Mouse (Mus musculus) limb, embryonic 11.5 days (tissue): ENCODE results near the gene Dpp10. TPM values are rescaled to one million over a fixed set of nuclear protein-coding genes. Genes with fewer than 3 reads are reported as not detected.

Experiments
- ATAC-seq: fragments of 200-750 bp; cut with Nextera tagmentation; 2 replicates; pipeline ENCODE4 v1.8.0; 2017; ENCODE audit warnings: low read depth; ENCODE audit not compliant: insufficient number of reproducible peaks, low FRiP score, low TSS enrichment
- DNase-seq: peaks from one replicate; pipeline ENCODE4 v3.0.0-alpha.2; 2015; ENCODE audit warnings: low spot score
- H3K27ac ChIP-seq: fragments of 300-500 bp; sonication (generic); replicated peaks from 2 replicates; pipeline ENCODE4 v1.5.1; 2014; ENCODE audit warnings: low read depth, mild to moderate bottlenecking, low read length
- H3K27me3 ChIP-seq: fragments of 300-500 bp; sonication (generic); 2 replicates; pipeline ENCODE4 v1.6.1; 2014; ENCODE audit warnings: mild to moderate bottlenecking, low read length, mixed read lengths; ENCODE audit not compliant: control insufficient read depth, insufficient read depth
- H3K36me3 ChIP-seq: fragments of 300-500 bp; sonication (generic); 2 replicates; pipeline ENCODE4 v1.6.1; 2014; ENCODE audit warnings: mild to moderate bottlenecking, low read length, moderate library complexity, mixed read lengths; ENCODE audit not compliant: control insufficient read depth, insufficient read depth
- H3K4me1 ChIP-seq: fragments of 300-500 bp; sonication (generic); 2 replicates; pipeline ENCODE4 v1.6.1; 2014; ENCODE audit warnings: low read length, mixed read lengths; ENCODE audit not compliant: control insufficient read depth, insufficient read depth
- H3K4me2 ChIP-seq: fragments of 300-500 bp; sonication (generic); 2 replicates; pipeline ENCODE4 v1.6.1; 2014; ENCODE audit warnings: low read depth, mild to moderate bottlenecking, moderate library complexity; ENCODE audit not compliant: severe bottlenecking
- H3K4me3 ChIP-seq: fragments of 300-500 bp; sonication (generic); 2 replicates; pipeline ENCODE4 v1.5.1; 2014; ENCODE audit warnings: low read depth, low read length
- H3K9ac ChIP-seq: fragments of 300-500 bp; sonication (generic); 2 replicates; pipeline ENCODE4 v1.6.1; 2014; ENCODE audit warnings: mild to moderate bottlenecking, low read length
- H3K9me3 ChIP-seq: fragments of 300-500 bp; sonication (generic); 2 replicates; pipeline ENCODE4 v1.6.1; 2016; ENCODE audit warnings: low read length; ENCODE audit not compliant: control insufficient read depth
- WGBS: fragments of 180-500 bp; shearing (Covaris S2); extraction: QIAGEN DNeasy Blood & Tissue Kit; methylation state at CpG from one replicate; pipeline ENCODE4 v1.1.7; 2014; 5-methylcytosine and 5-hydroxymethylcytosine counted together
- polyA plus RNA-seq: library from polyadenylated mRNA; unstranded; fragments of >200 nt; fragmentation: Nextera tagmentation; extraction: Ambion mirVana; gene quantifications from 2 replicates; pipeline ENCODE4 v1.2.1, GENCODE M21; 2014

Gene Dpp10
- polyA plus RNA-seq, 1 experiment from 2014 or later = 0.03 TPM

GRCm38 (mm10) chr1:123637897-123638296 lies 407.5 kb downstream of the Dpp10 start:
- H3K36me3 ChIP-seq = no peaks in the 10 kb centered on the region
- no peaks in the 10 kb centered on the region for H3K27me3 ChIP-seq
- DNase-seq (no peak), ATAC-seq (no peak)
- 78% methylated on average over 1 of the region's 1 CpGs for WGBS
- no peak overlapping the region for H3K27ac ChIP-seq
- H3K9me3 ChIP-seq = no peaks in the 10 kb centered on the region
- no peak overlapping the region for H3K9ac ChIP-seq
- H3K4me2 ChIP-seq = no peak overlapping the region
- H3K4me3 ChIP-seq = no peak overlapping the region
- no peaks in the 10 kb centered on the region for H3K4me1 ChIP-seq

DNA sequence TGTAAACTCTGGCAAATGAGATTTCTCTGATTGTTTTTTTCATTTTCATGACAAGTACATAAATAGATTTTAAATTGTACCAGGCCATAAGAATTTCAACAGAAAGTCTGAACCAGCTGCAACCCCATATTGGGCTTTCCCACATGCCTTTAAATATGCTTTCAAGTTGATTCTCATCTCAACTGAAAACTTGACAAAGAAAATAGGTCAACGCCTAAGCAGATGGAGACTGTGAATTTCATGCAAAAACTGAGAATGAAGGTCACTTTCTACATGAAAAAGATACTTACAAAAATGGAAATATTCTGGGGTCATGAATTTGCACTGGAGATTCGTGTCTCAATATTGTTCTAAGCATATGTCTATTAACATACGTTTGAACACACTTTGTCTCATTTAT lies 417.1 kb downstream of the Dpp10 start:
- 89% methylated on average over 3 of the region's 3 CpGs for WGBS
- H3K36me3 ChIP-seq = no peaks in the 10 kb centered on the region
- no peaks in the 10 kb centered on the region for H3K9me3 ChIP-seq
- H3K27me3 ChIP-seq = no peaks in the 10 kb centered on the region
- no peak overlapping the region for H3K4me3 ChIP-seq
- no peak overlapping the region for H3K4me2 ChIP-seq
- DNase-seq (no peak), ATAC-seq (no peak)
- H3K27ac ChIP-seq = no peak overlapping the region
- H3K4me1 ChIP-seq = no peaks in the 10 kb centered on the region
- H3K9ac ChIP-seq = no peak overlapping the region

GRCm38 (mm10) chr1:123584857-123585256 lies 460.5 kb downstream of the Dpp10 start:
- no peak overlapping the region for H3K4me3 ChIP-seq
- H3K9ac ChIP-seq = no peak overlapping the region
- ATAC-seq (no peak), DNase-seq (no peak)
- no peaks in the 10 kb centered on the region for H3K36me3 ChIP-seq
- no peak overlapping the region for H3K4me2 ChIP-seq
- no peaks in the 10 kb centered on the region for H3K9me3 ChIP-seq
- H3K4me1 ChIP-seq = no peaks in the 10 kb centered on the region
- no peak overlapping the region for H3K27ac ChIP-seq
- no peaks in the 10 kb centered on the region for H3K27me3 ChIP-seq

GRCm38 (mm10) chr1:123580112-123580511 lies 465.2 kb downstream of the Dpp10 start:
- WGBS = 99% methylated on average over 2 of the region's 2 CpGs
- no peak overlapping the region for H3K9ac ChIP-seq
- no peaks in the 10 kb centered on the region for H3K27me3 ChIP-seq
- no peak overlapping the region for H3K4me3 ChIP-seq
- H3K9me3 ChIP-seq = no peaks in the 10 kb centered on the region
- H3K27ac ChIP-seq = no peak overlapping the region
- H3K4me2 ChIP-seq = no peak overlapping the region
- no peaks in the 10 kb centered on the region for H3K36me3 ChIP-seq
- no peak for DNase-seq
- no peaks in the 10 kb centered on the region for H3K4me1 ChIP-seq
- no peak for ATAC-seq

- H3K27me3 ChIP-seq = no peaks in the 10 kb centered on the region
- no peak overlapping the region for H3K4me2 ChIP-seq
- 91% methylated on average over 1 of the region's 1 CpGs for WGBS
- no peak overlapping the region for H3K4me3 ChIP-seq
- no peaks in the 10 kb centered on the region for H3K9me3 ChIP-seq
- ATAC-seq (no peak), DNase-seq (no peak)
- no peaks in the 10 kb centered on the region for H3K36me3 ChIP-seq
- H3K4me1 ChIP-seq = no peaks in the 10 kb centered on the region
- no peak overlapping the region for H3K9ac ChIP-seq
- H3K27ac ChIP-seq = no peak overlapping the region
Measured at GRCm38 (mm10) chr1:123573713-123574112, 471.6 kb downstream of the Dpp10 start.

DNA sequence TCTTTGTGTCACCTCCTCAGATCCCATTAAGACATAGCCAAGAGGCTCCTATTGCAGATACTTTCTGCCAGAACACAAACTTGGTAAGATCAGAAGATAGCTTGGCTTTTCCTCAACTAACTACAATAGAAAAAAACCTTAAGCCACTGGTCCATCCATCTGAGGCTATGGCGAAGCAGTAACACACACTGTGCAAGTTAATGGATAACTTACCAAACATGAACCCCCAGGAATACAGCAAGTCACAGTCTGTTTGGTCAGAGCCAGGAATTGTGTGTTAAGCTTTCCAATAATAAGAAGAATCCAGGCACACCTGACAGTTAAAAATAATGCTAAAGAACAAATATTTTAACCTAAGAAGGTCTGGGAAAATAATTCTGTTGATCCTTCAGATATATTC lies 502.9 kb downstream of the Dpp10 start:
- Histone ChIP-seq H3K9me3 (no peaks in the 10 kb centered on the region), H3K4me1 (no peaks in the 10 kb centered on the region), H3K4me3 (no peak overlapping the region), H3K27ac (no peak overlapping the region), H3K4me2 (no peak overlapping the region), H3K36me3 (no peaks in the 10 kb centered on the region), H3K9ac (no peak overlapping the region), H3K27me3 (no peaks in the 10 kb centered on the region)
- WGBS = 83% methylated on average over 1 of the region's 1 CpGs
- DNase-seq (no peak), ATAC-seq (no peak)

DNA sequence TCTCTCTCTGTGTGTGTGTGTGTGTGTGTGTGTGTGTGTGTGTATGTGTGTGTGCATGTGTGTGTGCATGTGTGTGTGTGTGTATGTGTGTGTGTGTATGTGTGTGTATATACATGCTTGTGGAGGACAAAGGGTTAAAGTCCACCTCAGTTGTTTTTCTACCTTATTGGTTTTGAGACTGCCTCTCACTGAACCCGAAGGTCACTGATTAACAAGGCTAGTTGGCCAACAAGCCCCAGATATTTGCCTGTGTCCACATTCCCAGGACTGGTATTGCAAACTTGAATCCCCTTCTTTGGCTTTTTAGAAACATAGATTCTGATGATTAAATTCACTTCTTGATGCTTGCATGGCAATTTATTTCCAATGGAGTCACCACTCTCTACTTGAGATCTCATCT lies 577.6 kb downstream of the Dpp10 start:
- 46% methylated on average over 1 of the region's 1 CpGs for WGBS
- H3K27me3 ChIP-seq = no peaks in the 10 kb centered on the region

DNA sequence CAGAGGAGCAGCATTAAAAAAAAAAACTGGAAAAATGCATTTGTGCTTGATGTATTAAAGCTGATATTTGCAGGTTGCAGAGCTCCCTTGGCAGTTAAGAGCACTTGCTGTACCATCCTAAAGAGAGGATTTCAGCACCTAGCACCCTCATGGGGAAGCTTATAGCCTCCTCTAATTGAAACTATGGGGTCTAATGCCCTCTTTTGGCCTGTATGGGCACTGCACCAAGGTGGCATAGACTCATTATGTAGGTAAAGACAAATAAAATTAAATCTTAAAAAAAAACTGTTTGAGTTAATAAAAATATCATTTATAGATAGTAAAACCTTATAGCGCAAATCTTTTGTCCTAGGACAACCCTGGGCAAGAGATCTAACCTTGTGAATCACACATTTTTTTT lies 631.2 kb downstream of the Dpp10 start:
- Histone ChIP-seq H3K27ac (no peak overlapping the region), H3K36me3 (no peaks in the 10 kb centered on the region), H3K4me3 (no peak overlapping the region), H3K27me3 (no peaks in the 10 kb centered on the region), H3K9ac (no peak overlapping the region), H3K9me3 (no peaks in the 10 kb centered on the region), H3K4me1 (no peaks in the 10 kb centered on the region), H3K4me2 (no peak overlapping the region)
- 36% methylated on average over 1 of the region's 1 CpGs for WGBS
- no peak for DNase-seq
- no peak for ATAC-seq

More for the DNA sequence above, 577.6 kb downstream of the Dpp10 start:
- DNase-seq (no peak), ATAC-seq (no peak)
- H3K36me3 ChIP-seq = no peaks in the 10 kb centered on the region
- H3K4me3 ChIP-seq = no peak overlapping the region
- H3K9me3 ChIP-seq = no peaks in the 10 kb centered on the region
- H3K4me2 ChIP-seq = no peak overlapping the region
- no peak overlapping the region for H3K9ac ChIP-seq
- H3K4me1 ChIP-seq = no peaks in the 10 kb centered on the region
- H3K27ac ChIP-seq = no peak overlapping the region

GRCm38 (mm10) chr1:123351300-123351699 lies 694.1 kb downstream of the Dpp10 start:
- no peak overlapping the region for H3K4me3 ChIP-seq
- no peaks in the 10 kb centered on the region for H3K4me1 ChIP-seq
- H3K27ac ChIP-seq = no peak overlapping the region
- ATAC-seq (no peak), DNase-seq (no peak)
- no peak overlapping the region for H3K4me2 ChIP-seq
- WGBS = 77% methylated on average over 2 of the region's 2 CpGs
- no peaks in the 10 kb centered on the region for H3K36me3 ChIP-seq
- no peaks in the 10 kb centered on the region for H3K27me3 ChIP-seq
- no peak overlapping the region for H3K9ac ChIP-seq
- H3K9me3 ChIP-seq = no peaks in the 10 kb centered on the region
